Mouse (Mus musculus) liver, embryonic 14.5 days (tissue): ENCODE measurements around the gene Eif2ak1.

Experiments used
- CTCF ChIP-seq: IDR thresholded peaks from 2 replicates; pipeline ENCODE4 v1.5.1; 2016; ENCODE audit warnings: antibody characterized with exemption, low read depth, control low read depth
- EP300 ChIP-seq: IDR thresholded peaks from 2 replicates; pipeline ENCODE4 v1.6.1; 2016; ENCODE audit warnings: antibody characterized with exemption, low read depth

- TF ChIP-seq CTCF, result peak; percentile 26; the same call in 1 of the 2 replicates
- no peak for TF ChIP-seq EP300
Observed at GRCm38 (mm10) chr5:143892255-143892886, 74.8 kb downstream of the Eif2ak1 start.
